Mouse (Mus musculus): Measurements from ENCODE around the gene 2810408A11Rik.

DNA sequence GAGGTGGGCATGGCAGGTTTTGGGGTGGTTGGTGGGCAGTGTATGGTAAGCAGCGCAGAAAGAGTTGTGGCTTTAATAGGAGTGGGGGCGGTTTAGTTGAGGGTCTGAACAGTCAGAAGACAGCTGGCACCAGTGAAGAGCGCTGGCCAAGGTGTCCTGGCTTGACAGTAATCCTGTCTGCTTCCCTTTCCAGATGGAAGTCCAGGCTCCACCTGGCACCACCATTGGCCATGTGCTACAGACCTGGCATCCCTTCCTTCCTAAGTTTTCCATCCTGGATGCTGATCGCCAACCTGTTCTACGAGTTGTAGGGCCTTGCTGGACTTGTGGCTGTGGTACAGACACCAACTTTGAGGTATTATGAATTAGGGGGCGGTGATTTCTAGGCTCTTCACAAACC is 52.8 kb downstream of the 2810408A11Rik start:
- TF ChIP-seq CTCF (IDR thresholded peaks at IDR 0.05; ENCODE audit: insufficient read depth, low read depth, low read length), result no peak
- TF ChIP-seq POLR2A (IDR thresholded peaks at IDR 0.05; ENCODE audit: insufficient read depth, low read depth, low read length), result no peak

All from olfactory bulb, adult 2 months (tissue).